Mouse (Mus musculus): ENCODE measurements around the gene Rexo5. TPM values are rescaled to one million over a fixed set of nuclear protein-coding genes. Genes with fewer than 3 reads are reported as not detected.

Gene Rexo5
- total and polyA plus RNA-seq, 2 experiments from 2014 or later: 3.5 to 4.5 TPM

DNA sequence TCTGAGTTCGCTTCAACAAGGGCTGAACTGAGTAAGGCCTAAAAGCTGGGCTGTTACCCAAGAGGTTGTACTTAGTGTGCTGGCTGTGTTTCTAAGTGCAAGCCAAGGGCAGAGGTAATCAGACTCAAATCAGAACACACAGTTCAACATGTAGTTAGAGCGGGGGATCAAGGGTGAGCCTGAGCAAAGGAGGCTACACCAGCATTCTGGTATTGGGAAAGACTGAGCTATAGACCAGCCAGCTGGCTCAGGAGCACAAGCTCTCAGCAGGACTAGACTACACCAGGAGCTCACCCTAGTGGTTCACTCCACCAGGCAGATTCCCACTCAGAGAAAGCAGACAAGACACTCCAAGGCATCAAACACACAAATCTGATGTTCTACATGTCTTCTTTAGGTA is 10.4 kb upstream of the Rexo5 start:
- 94% methylated on average over 2 of the region's 2 CpGs for WGBS
- no peak overlapping the region for H3K27ac ChIP-seq (ENCODE audit: low read depth)
- H3K4me2 ChIP-seq (ENCODE audit: low read depth, low read length): no peak overlapping the region
- ATAC-seq (ENCODE audit: insufficient read depth, low read depth) (no peak), DNase-seq (ENCODE audit: low spot score) (no peak)
- peaks cover 38% of the 10 kb centered on the region for H3K36me3 ChIP-seq (replicated peaks; ENCODE audit: control insufficient read depth, insufficient read depth, low read length)
- H3K9ac ChIP-seq (replicated peaks; ENCODE audit: low read depth, low read length): no peak overlapping the region
- no peaks in the 10 kb centered on the region for H3K27me3 ChIP-seq (ENCODE audit: control insufficient read depth, insufficient read depth, low read length)
- H3K4me1 ChIP-seq (ENCODE audit: control insufficient read depth, insufficient read depth): no peaks in the 10 kb centered on the region
- no peak for TF ChIP-seq CTCF (IDR thresholded peaks at IDR 0.05; ENCODE audit: low read depth)
- TF ChIP-seq EP300 (IDR thresholded peaks at IDR 0.05; ENCODE audit: low read depth): no peak
- no peaks in the 10 kb centered on the region for H3K9me3 ChIP-seq (replicated peaks; ENCODE audit: control insufficient read depth, low read length)
- H3K4me3 ChIP-seq (ENCODE audit: low read depth, low read length): no peak overlapping the region

DNA sequence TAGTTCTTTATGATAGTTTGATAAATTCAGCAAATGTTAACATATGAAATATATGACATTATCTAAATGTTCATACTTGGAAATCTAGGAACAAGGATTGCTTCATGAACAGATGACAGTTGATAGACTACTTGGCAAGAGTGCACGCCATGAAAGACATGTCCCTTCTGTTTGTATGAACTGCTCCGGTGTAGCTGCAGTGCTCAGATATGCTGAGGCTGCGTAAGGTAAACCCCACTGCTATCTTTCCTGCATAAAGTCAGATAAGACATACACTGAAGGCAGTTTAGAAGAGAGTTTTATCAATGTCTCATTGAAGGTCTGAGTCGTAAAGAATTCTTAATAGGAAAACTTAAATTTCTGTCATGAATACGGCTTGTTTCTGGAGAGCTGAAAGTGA is 8.9 kb upstream of the Rexo5 start:
- Histone ChIP-seq H3K9ac (replicated peaks; ENCODE audit: low read depth, low read length) (no peak overlapping the region), H3K9me3 (replicated peaks; ENCODE audit: control insufficient read depth, low read length) (no peaks in the 10 kb centered on the region)
- WGBS: 82% methylated on average over 5 of the region's 5 CpGs

DNA sequence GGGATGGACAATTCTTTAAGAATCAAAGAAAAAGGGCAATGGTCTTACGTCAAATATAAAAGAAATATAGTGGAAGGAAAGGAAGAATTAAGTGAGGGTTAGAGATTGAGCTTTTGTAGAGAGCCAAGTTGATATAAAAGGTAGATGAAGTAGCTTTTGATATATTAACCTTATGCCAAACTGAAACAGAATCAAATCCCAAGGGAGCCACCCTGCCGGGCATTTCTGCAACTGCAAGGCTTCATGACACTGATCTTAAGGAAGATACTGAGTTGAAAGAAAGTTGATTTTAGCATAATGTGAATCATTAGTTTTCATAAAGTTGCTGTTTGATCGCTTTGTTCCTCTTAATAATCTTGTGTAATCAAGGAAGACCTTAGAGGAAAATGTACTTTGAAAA is 4.8 kb upstream of the Rexo5 start:
- Histone ChIP-seq H3K9me3 (replicated peaks; ENCODE audit: control insufficient read depth, low read length) (no peaks in the 10 kb centered on the region), H3K4me1 (ENCODE audit: control insufficient read depth, insufficient read depth) (no peaks in the 10 kb centered on the region), H3K27me3 (ENCODE audit: control insufficient read depth, insufficient read depth, low read length) (no peaks in the 10 kb centered on the region), H3K4me3 (ENCODE audit: low read depth, low read length) (no peak overlapping the region), H3K36me3 (replicated peaks; ENCODE audit: control insufficient read depth, insufficient read depth, low read length) (peaks cover 46% of the 10 kb centered on the region), H3K4me2 (ENCODE audit: low read depth, low read length) (no peak overlapping the region), H3K9ac (replicated peaks; ENCODE audit: low read depth, low read length) (no peak overlapping the region), H3K27ac (ENCODE audit: low read depth) (no peak overlapping the region)
- no peak for ATAC-seq (ENCODE audit: insufficient read depth, low read depth)
- TF ChIP-seq EP300 (IDR thresholded peaks at IDR 0.05; ENCODE audit: low read depth): no peak
- no peak for TF ChIP-seq CTCF (IDR thresholded peaks at IDR 0.05; ENCODE audit: low read depth)
- no peak for DNase-seq (ENCODE audit: low spot score)
- 86% methylated on average over 3 of the region's 3 CpGs for WGBS

More for the DNA sequence above, 8.9 kb upstream of the Rexo5 start:
- H3K4me1 ChIP-seq (ENCODE audit: control insufficient read depth, insufficient read depth): no peaks in the 10 kb centered on the region
- no peak overlapping the region for H3K4me3 ChIP-seq (ENCODE audit: low read depth, low read length)
- no peak overlapping the region for H3K4me2 ChIP-seq (ENCODE audit: low read depth, low read length)
- TF ChIP-seq EP300 (IDR thresholded peaks at IDR 0.05; ENCODE audit: low read depth) (no peak), CTCF (IDR thresholded peaks at IDR 0.05; ENCODE audit: low read depth) (no peak)
- H3K36me3 ChIP-seq (replicated peaks; ENCODE audit: control insufficient read depth, insufficient read depth, low read length): peaks cover 51% of the 10 kb centered on the region
- no peak overlapping the region for H3K27ac ChIP-seq (ENCODE audit: low read depth)
- ATAC-seq (ENCODE audit: insufficient read depth, low read depth): no peak
- H3K27me3 ChIP-seq (ENCODE audit: control insufficient read depth, insufficient read depth, low read length): no peaks in the 10 kb centered on the region
- no peak for DNase-seq (ENCODE audit: low spot score)

DNA sequence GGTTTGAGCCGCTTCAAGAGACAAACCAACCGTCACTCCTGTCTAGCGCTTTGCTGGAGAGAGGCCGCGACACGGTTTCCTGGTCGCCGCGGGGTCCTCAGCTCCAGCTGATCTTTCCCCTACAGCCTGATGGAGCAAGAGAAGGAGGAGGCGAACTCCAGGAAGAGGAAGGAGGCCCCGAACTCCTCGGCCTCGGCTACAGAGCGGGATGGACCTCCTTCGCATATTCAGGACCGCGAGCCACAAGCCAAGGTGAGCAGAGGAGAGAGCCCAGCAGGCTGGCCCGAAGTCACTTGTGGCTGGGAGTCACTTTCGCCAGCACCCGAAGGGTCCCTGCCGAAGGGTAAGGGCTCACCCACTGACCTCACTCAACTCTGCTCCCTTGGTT is 439 bp downstream of the Rexo5 start:
- TF ChIP-seq CTCF (IDR thresholded peaks at IDR 0.05; ENCODE audit: low read depth) (no peak), EP300 (IDR thresholded peaks at IDR 0.05; ENCODE audit: low read depth) (no peak)
- H3K27ac ChIP-seq (ENCODE audit: low read depth): peak overlapping the region; percentile 66
- peak; percentile 46 for DNase-seq (ENCODE audit: low spot score)
- peak overlapping the region; percentile 79 for H3K9ac ChIP-seq (replicated peaks; ENCODE audit: low read depth, low read length)
- no peaks in the 10 kb centered on the region for H3K27me3 ChIP-seq (ENCODE audit: control insufficient read depth, insufficient read depth, low read length)
- H3K36me3 ChIP-seq (replicated peaks; ENCODE audit: control insufficient read depth, insufficient read depth, low read length): peaks cover 11% of the 10 kb centered on the region
- no peaks in the 10 kb centered on the region for H3K9me3 ChIP-seq (replicated peaks; ENCODE audit: control insufficient read depth, low read length)
- peak overlapping the region; percentile 79 for H3K4me2 ChIP-seq (ENCODE audit: low read depth, low read length)
- WGBS: 0% methylated on average over 21 of the region's 21 CpGs
- H3K4me1 ChIP-seq (ENCODE audit: control insufficient read depth, insufficient read depth): peaks cover 6% of the 10 kb centered on the region; the same call in 1 of the 2 replicates
- peak; percentile 50 for ATAC-seq (ENCODE audit: insufficient read depth, low read depth)
- peak overlapping the region; percentile 84 for H3K4me3 ChIP-seq (ENCODE audit: low read depth, low read length)

DNA sequence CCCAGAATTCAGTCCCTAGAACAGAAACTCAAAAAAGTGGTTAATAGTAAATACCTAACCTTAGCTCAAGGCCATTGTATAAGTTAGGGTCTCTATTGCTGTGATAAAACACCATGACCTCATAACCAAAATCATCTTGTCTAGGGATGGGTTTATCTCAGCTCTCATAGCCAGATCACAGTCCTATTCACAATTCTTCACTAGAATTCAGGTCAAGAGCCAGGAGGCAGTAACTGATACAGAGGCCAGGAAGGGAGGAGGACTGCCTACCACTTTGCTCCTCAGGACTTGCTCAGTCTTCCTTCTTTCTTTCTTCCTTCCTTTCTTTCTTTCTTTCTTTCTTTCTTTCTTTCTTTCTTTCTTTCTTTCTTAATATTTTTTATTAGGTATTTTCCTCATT is 1.5 kb downstream of the Rexo5 start:
- no peak overlapping the region for H3K27ac ChIP-seq (ENCODE audit: low read depth)
- no peaks in the 10 kb centered on the region for H3K9me3 ChIP-seq (replicated peaks; ENCODE audit: control insufficient read depth, low read length)
- ATAC-seq (ENCODE audit: insufficient read depth, low read depth) (no peak), DNase-seq (ENCODE audit: low spot score) (no peak)
- H3K4me3 ChIP-seq (ENCODE audit: low read depth, low read length): 0 out of 2 replicates have a peak overlapping the region, but pooled peaks have one; percentile 1
- 0 out of 2 replicates have a peak, but pooled peaks cover 3% of the 10 kb centered on the region for H3K36me3 ChIP-seq (replicated peaks; ENCODE audit: control insufficient read depth, insufficient read depth, low read length)
- no peak for TF ChIP-seq CTCF (IDR thresholded peaks at IDR 0.05; ENCODE audit: low read depth)
- no peak for TF ChIP-seq EP300 (IDR thresholded peaks at IDR 0.05; ENCODE audit: low read depth)
- H3K4me2 ChIP-seq (ENCODE audit: low read depth, low read length): peak overlapping the region; percentile 43; the same call in 1 of the 2 replicates
- H3K4me1 ChIP-seq (ENCODE audit: control insufficient read depth, insufficient read depth): peaks cover 6% of the 10 kb centered on the region; the same call in 1 of the 2 replicates
- no peaks in the 10 kb centered on the region for H3K27me3 ChIP-seq (ENCODE audit: control insufficient read depth, insufficient read depth, low read length)
- no peak overlapping the region for H3K9ac ChIP-seq (replicated peaks; ENCODE audit: low read depth, low read length)

DNA sequence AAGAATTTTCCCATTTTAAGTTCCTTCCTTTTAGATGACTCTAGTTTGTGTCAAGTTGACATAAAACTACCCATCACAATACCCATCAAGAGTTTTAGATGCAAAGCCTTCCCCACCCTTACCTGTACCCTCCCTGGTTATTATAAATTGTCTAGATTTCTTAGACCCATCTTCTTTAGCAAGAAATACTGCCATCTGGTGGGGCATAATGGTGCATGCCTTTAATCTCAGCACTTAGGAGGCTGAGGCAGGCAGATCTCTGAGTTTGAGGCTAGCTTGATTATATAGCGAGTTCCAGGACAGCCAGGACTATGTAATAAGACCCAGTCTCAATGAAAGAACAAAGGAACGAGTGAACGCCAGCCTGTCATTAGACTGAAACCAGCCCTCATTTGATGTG is 6.7 kb downstream of the Rexo5 start:
- Histone ChIP-seq H3K4me1 (ENCODE audit: control insufficient read depth, insufficient read depth) (no peaks in the 10 kb centered on the region), H3K4me3 (ENCODE audit: low read depth, low read length) (no peak overlapping the region), H3K9ac (replicated peaks; ENCODE audit: low read depth, low read length) (no peak overlapping the region), H3K27ac (ENCODE audit: low read depth) (no peak overlapping the region), H3K9me3 (replicated peaks; ENCODE audit: control insufficient read depth, low read length) (no peaks in the 10 kb centered on the region), H3K4me2 (ENCODE audit: low read depth, low read length) (no peak overlapping the region), H3K36me3 (replicated peaks; ENCODE audit: control insufficient read depth, insufficient read depth, low read length) (0 out of 2 replicates have a peak, but pooled peaks cover 5% of the 10 kb centered on the region), H3K27me3 (ENCODE audit: control insufficient read depth, insufficient read depth, low read length) (no peaks in the 10 kb centered on the region)
- DNase-seq (ENCODE audit: low spot score): no peak
- TF ChIP-seq CTCF (IDR thresholded peaks at IDR 0.05; ENCODE audit: low read depth) (peak; percentile 13; the same call in 1 of the 2 replicates), EP300 (IDR thresholded peaks at IDR 0.05; ENCODE audit: low read depth) (no peak)
- 89% methylated on average over 3 of the region's 3 CpGs for WGBS
- ATAC-seq (ENCODE audit: insufficient read depth, low read depth): no peak

Measured in heart, postnatal 0 days (tissue).